Mouse (Mus musculus): ENCODE measurements around the gene Ninl. TPM values are rescaled to one million over a fixed set of nuclear protein-coding genes. Genes with fewer than 3 reads are reported as not detected.

Gene Ninl
- polyA plus RNA-seq, 2 experiments: 3.9 to 10.0 TPM

- Histone ChIP-seq H3K27ac (replicated peaks; ENCODE audit: low read depth, low read length) (no peak overlapping the region), H3K27me3 (ENCODE audit: control insufficient read depth, insufficient read depth, low read length) (no peaks in the 10 kb centered on the region), H3K4me1 (ENCODE audit: control insufficient read depth, insufficient read depth, low read length) (no peaks in the 10 kb centered on the region), H3K9me3 (ENCODE audit: control insufficient read depth, low read length) (no peaks in the 10 kb centered on the region), H3K4me2 (replicated peaks; ENCODE audit: low read depth, low read length, severe bottlenecking) (no peak overlapping the region), H3K4me3 (replicated peaks; ENCODE audit: low read length) (no peak overlapping the region), H3K36me3 (ENCODE audit: control insufficient read depth, insufficient read depth, low read length) (no peaks in the 10 kb centered on the region), H3K9ac (ENCODE audit: low read depth, low read length, severe bottlenecking) (no peak overlapping the region)
- TF ChIP-seq POLR2A (IDR thresholded peaks at IDR 0.05; ENCODE audit: borderline replicate concordance, extremely low read depth, insufficient read depth, insufficient read length): no peak
- WGBS: 79% methylated on average over 1 of the region's 1 CpGs
- DNase-seq (ENCODE audit: low spot score) (no peak), ATAC-seq (ENCODE audit: low FRiP score, low read depth) (no peak)
Measured at GRCm38 (mm10) chr2:150885814-150886213, 153.4 kb downstream of the Ninl start.

GRCm38 (mm10) chr2:150884779-150885110 is 154.4 kb downstream of the Ninl start:
- Histone ChIP-seq H3K27ac (replicated peaks; ENCODE audit: low read depth, low read length) (no peak overlapping the region), H3K9ac (ENCODE audit: low read depth, low read length, severe bottlenecking) (no peak overlapping the region), H3K36me3 (ENCODE audit: control insufficient read depth, insufficient read depth, low read length) (no peaks in the 10 kb centered on the region), H3K27me3 (ENCODE audit: control insufficient read depth, insufficient read depth, low read length) (no peaks in the 10 kb centered on the region), H3K4me1 (ENCODE audit: control insufficient read depth, insufficient read depth, low read length) (no peaks in the 10 kb centered on the region), H3K9me3 (ENCODE audit: control insufficient read depth, low read length) (no peaks in the 10 kb centered on the region), H3K4me2 (replicated peaks; ENCODE audit: low read depth, low read length, severe bottlenecking) (no peak overlapping the region), H3K4me3 (replicated peaks; ENCODE audit: low read length) (no peak overlapping the region)
- DNase-seq (ENCODE audit: low spot score) (no peak), ATAC-seq (ENCODE audit: low FRiP score, low read depth) (no peak)
- WGBS: 73% methylated on average over 1 of the region's 1 CpGs
- no peak for TF ChIP-seq POLR2A (IDR thresholded peaks at IDR 0.05; ENCODE audit: borderline replicate concordance, extremely low read depth, insufficient read depth, insufficient read length)

Other genes starting within 250 kb of the Ninl start
- 56.5 and 62.2 TPM in 2 replicates for gene Abhd12, start 134.6 kb downstream of the Ninl start, polyA plus RNA-seq (2012; rRNA removed)
- 67.1 and 69.7 TPM in 2 replicates for gene Abhd12, start 134.6 kb downstream of the Ninl start, polyA plus RNA-seq (2014; fragmentation: Nextera tagmentation; extraction: Ambion mirVana)
- gene Gins1, start 134.0 kb downstream of the Ninl start, polyA plus RNA-seq (2012; rRNA removed): 25.5 and 30.8 TPM in 2 replicates
- gene Gins1, start 134.0 kb downstream of the Ninl start, polyA plus RNA-seq (2014; fragmentation: Nextera tagmentation; extraction: Ambion mirVana): 43.0 and 45.7 TPM in 2 replicates
- gene Nanp, start within 50 bp of the Ninl start, polyA plus RNA-seq (2012; rRNA removed): 13.2 and 16.4 TPM in 2 replicates
- gene Nanp, start within 50 bp of the Ninl start, polyA plus RNA-seq (2014; fragmentation: Nextera tagmentation; extraction: Ambion mirVana): 41.8 and 46.4 TPM in 2 replicates
- gene Gm14151, start 53.0 kb upstream of the Ninl start, polyA plus RNA-seq (2012; rRNA removed): not detected in 2 replicates
- gene Gm14151, start 53.0 kb upstream of the Ninl start, polyA plus RNA-seq (2014; fragmentation: Nextera tagmentation; extraction: Ambion mirVana): not detected in 2 replicates
- gene Gm14147, start 58.9 kb upstream of the Ninl start, polyA plus RNA-seq (2012; rRNA removed): not detected in 2 replicates
- gene Gm14147, start 58.9 kb upstream of the Ninl start, polyA plus RNA-seq (2014; fragmentation: Nextera tagmentation; extraction: Ambion mirVana): not detected in 2 replicates